Mouse (Mus musculus) forebrain, embryonic 11.5 days (tissue): ENCODE results near the gene Pla2g3. TPM values are rescaled to one million over a fixed set of nuclear protein-coding genes. Genes with fewer than 3 reads are reported as not detected.

Source experiments
- ATAC-seq: fragments of 200-750 bp; cut with Nextera tagmentation; replicated peaks from 2 replicates; pipeline ENCODE4 v1.8.0; 2017; ENCODE audit warnings: moderate TSS enrichment; ENCODE audit not compliant: low FRiP score
- DNase-seq: peaks from one replicate; pipeline ENCODE4 v3.0.0-alpha.2; 2017; ENCODE audit warnings: low spot score
- H3K27ac ChIP-seq: fragments of 300-500 bp; sonication (generic); 2 replicates; pipeline ENCODE4 v1.5.1; 2014; ENCODE audit warnings: low read depth, low read length
- H3K27me3 ChIP-seq: fragments of 300-500 bp; sonication (generic); 2 replicates; pipeline ENCODE4 v1.6.1; 2014; ENCODE audit warnings: mild to moderate bottlenecking, low read length, mixed read lengths; ENCODE audit not compliant: control insufficient read depth, insufficient read depth
- H3K36me3 ChIP-seq: fragments of 300-500 bp; sonication (generic); 2 replicates; pipeline ENCODE4 v1.6.1; 2014; ENCODE audit warnings: mild to moderate bottlenecking, low read length, moderate library complexity, mixed read lengths; ENCODE audit not compliant: control insufficient read depth, insufficient read depth
- H3K4me1 ChIP-seq: fragments of 300-500 bp; sonication (generic); replicated peaks from 2 replicates; pipeline ENCODE4 v1.6.1; 2014; ENCODE audit warnings: low read length, mixed read lengths; ENCODE audit not compliant: control insufficient read depth, insufficient read depth
- H3K4me2 ChIP-seq: fragments of 300-500 bp; sonication (generic); 2 replicates; pipeline ENCODE4 v1.6.1; 2014; ENCODE audit warnings: low read depth, mild to moderate bottlenecking, low read length, moderate library complexity, mixed read lengths; ENCODE audit not compliant: severe bottlenecking
- H3K4me3 ChIP-seq: fragments of 300-500 bp; sonication (generic); 2 replicates; pipeline ENCODE4 v1.5.1; 2014; ENCODE audit warnings: low read depth, low read length
- H3K9ac ChIP-seq: fragments of 300-500 bp; sonication (generic); 2 replicates; pipeline ENCODE4 v1.6.1; 2014; ENCODE audit warnings: low read length
- H3K9me3 ChIP-seq: fragments of 300-500 bp; sonication (generic); 2 replicates; pipeline ENCODE4 v1.6.1; 2016; ENCODE audit warnings: low read length, mixed read lengths; ENCODE audit not compliant: control insufficient read depth
- WGBS: fragments of 180-500 bp; shearing (Covaris S2); extraction: QIAGEN DNeasy Blood & Tissue Kit; methylation state at CpG from one replicate; pipeline ENCODE4 v1.1.7; 2014; 5-methylcytosine and 5-hydroxymethylcytosine counted together
- polyA plus RNA-seq: library from polyadenylated mRNA; unstranded; fragments of >200 nt; fragmentation: Nextera tagmentation; extraction: Ambion mirVana; gene quantifications from 2 replicates; pipeline ENCODE4 v1.2.1, GENCODE M21; 2014

Gene Pla2g3
- polyA plus RNA-seq, 1 experiment from 2014 or later: 0.92 TPM

DNA sequence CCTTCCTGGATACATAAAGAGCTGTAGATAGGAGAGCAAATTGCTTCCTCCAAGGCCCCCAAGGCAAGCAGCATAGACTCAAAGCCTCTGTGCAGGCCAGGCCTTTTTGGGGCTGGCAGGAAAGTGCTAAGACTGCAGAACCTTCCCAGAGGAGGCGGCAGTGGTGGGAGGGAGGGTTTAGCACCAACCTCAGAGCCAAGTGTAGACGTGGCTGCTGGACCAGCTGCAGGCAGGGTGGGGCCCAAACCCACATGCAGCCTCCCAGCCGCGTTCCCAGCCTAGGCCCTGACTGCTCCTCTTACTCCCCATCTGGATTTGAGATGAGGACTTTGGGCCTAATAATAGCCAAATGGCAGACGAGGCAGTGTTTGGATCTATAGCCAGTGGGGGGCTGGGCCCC, 54.9 kb downstream of the Pla2g3 start:
- Histone ChIP-seq H3K4me3 (no peak overlapping the region), H3K4me2 (no peak overlapping the region), H3K36me3 (no peaks in the 10 kb centered on the region), H3K9me3 (peaks cover 4% of the 10 kb centered on the region; the same call in 1 of the 2 replicates), H3K4me1 (peaks cover 8% of the 10 kb centered on the region; the same call in 1 of the 2 replicates), H3K27ac (no peak overlapping the region), H3K27me3 (no peaks in the 10 kb centered on the region), H3K9ac (no peak overlapping the region)
- 62% methylated on average over 5 of the region's 5 CpGs for WGBS
- DNase-seq (no peak), ATAC-seq (no peak)

DNA sequence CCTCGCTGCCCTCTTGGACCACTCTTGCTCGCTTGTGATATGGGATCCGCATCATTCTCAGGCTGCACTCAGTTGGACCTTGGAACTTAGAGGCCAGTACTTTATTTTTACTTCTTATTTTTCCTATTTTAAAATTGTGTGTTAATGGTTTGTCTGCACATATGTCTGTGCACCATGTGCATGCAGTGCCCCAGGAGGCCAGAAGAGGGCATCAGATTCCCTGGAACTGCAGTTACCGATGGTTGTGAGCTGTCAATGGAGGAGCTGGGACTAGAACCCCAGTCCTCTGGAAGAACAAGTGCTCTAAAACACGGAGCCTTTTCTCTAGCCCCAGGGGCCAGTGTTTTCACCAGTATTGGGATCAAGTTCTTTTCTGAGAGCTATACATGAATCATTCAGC, 56.3 kb downstream of the Pla2g3 start:
- H3K4me3 ChIP-seq: no peak overlapping the region
- DNase-seq (no peak), ATAC-seq (no peak)
- H3K9ac ChIP-seq: no peak overlapping the region
- peaks cover 4% of the 10 kb centered on the region; the same call in 1 of the 2 replicates for H3K9me3 ChIP-seq
- no peaks in the 10 kb centered on the region for H3K36me3 ChIP-seq
- H3K4me2 ChIP-seq: no peak overlapping the region
- no peak overlapping the region for H3K27ac ChIP-seq
- no peaks in the 10 kb centered on the region for H3K27me3 ChIP-seq
- WGBS: 95% methylated on average over 5 of the region's 5 CpGs
- peaks cover 3% of the 10 kb centered on the region; the same call in 1 of the 2 replicates for H3K4me1 ChIP-seq

DNA sequence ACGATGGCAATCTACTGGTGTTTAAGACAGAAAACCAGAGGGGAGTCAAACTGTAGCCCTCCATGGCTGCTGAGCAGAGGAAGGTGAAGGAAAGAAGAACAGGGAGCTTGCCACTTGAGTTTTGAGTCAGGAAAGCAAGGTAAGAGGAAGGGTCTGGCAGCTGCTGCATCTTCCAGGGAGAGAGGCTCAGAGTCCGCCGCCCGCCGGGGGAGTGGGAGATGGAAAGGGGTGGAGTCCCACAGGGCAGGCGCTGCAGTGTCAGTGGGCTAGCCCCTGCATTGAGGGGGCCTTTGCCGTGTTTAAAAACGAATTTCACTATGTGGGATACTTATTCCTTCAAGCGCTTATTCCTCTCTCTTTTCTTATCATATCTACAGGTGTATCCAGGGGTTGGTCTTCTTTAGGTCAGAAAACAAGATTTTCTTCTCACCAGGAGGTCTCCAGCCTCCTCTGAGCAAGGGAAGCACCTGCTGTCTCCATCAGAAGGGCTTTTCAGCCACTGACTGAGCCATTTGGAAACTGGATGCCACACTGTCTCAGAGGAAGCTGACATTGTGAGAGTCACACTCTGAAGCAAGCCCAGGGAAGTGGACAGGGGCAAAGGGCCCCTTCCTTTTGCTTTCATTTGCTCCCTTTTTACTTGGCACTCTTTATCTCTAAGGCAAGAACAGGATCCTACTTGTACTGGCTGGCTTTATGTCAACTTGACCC, 57.6 kb downstream of the Pla2g3 start:
- no peak overlapping the region for H3K9ac ChIP-seq
- no peak overlapping the region for H3K4me2 ChIP-seq
- ATAC-seq (no peak), DNase-seq (no peak)
- no peak overlapping the region for H3K4me3 ChIP-seq
- H3K36me3 ChIP-seq: no peaks in the 10 kb centered on the region
- WGBS: 8% methylated on average over 9 of the region's 9 CpGs
- no peak overlapping the region for H3K27ac ChIP-seq
- no peaks in the 10 kb centered on the region for H3K4me1 ChIP-seq
- no peaks in the 10 kb centered on the region for H3K27me3 ChIP-seq
- peaks cover 4% of the 10 kb centered on the region; the same call in 1 of the 2 replicates for H3K9me3 ChIP-seq

DNA sequence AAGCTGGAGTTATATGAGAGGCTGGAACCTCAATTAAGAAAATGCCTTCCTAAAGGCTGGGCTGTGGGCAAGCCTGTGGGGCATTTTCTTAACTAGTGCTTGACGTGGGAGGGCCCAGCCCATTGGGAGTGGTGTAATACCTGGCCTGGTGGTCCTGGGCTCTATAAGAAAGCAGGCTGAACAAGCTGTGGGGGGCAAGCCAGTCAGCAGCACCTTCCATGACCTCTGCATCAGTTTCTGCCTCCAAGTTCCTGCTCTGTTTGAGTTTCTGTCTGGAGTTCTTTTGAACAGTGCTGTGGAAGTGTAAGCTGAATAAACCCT, 58.1 kb downstream of the Pla2g3 start:
- no peaks in the 10 kb centered on the region for H3K27me3 ChIP-seq
- H3K27ac ChIP-seq: no peak overlapping the region
- no peaks in the 10 kb centered on the region for H3K4me1 ChIP-seq
- DNase-seq (no peak), ATAC-seq (no peak)
- no peak overlapping the region for H3K9ac ChIP-seq
- peaks cover 4% of the 10 kb centered on the region; the same call in 1 of the 2 replicates for H3K9me3 ChIP-seq
- 7% methylated on average over 1 of the region's 1 CpGs for WGBS
- H3K4me3 ChIP-seq: no peak overlapping the region
- no peak overlapping the region for H3K4me2 ChIP-seq
- no peaks in the 10 kb centered on the region for H3K36me3 ChIP-seq

DNA sequence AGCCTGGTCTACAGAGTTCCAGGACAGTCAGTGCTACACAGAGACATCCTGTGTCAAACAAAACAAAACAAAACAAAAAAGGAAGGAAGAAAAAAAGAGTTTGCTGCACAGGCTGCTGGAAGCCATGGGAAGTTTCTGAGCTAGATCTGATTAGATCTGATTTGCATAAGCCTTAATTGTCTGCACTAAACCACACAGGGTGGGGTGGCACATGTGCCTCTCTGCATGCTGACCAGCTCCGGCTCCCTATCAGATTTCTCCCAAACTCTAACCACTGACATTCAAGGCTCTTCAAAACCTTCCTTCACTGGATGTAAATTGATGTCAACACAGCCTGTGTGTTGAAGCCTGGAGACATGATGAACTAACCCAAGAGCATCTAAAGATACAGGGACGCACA, 59.0 kb downstream of the Pla2g3 start:
- ATAC-seq (no peak), DNase-seq (no peak)
- Histone ChIP-seq H3K27me3 (no peaks in the 10 kb centered on the region), H3K4me2 (no peak overlapping the region), H3K9ac (no peak overlapping the region), H3K36me3 (no peaks in the 10 kb centered on the region), H3K4me1 (no peaks in the 10 kb centered on the region), H3K27ac (no peak overlapping the region), H3K4me3 (no peak overlapping the region), H3K9me3 (peaks cover 4% of the 10 kb centered on the region; the same call in 1 of the 2 replicates)
- WGBS: 80% methylated on average over 2 of the region's 2 CpGs

DNA sequence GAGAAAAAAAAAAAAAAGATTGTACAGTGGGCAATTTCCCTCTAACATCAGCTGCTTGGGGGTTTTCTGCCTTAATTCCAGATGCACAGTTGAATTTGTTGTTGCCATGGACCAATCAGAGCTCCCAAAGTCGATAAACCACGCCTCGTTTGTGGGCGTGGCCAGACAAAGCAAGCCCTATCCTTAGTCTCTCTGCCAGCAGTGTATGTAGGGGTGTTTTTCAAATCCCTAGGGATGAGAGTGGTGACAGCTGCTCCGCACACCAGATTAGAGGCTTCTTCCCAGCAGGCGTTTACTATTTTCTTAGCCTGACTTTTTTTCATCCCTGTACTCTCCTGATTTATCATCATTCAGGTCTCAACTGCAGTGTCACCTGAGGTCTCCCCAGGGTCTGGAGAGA, 59.9 kb downstream of the Pla2g3 start:
- DNase-seq (no peak), ATAC-seq (no peak)
- Histone ChIP-seq H3K9ac (no peak overlapping the region), H3K4me3 (no peak overlapping the region), H3K27ac (no peak overlapping the region), H3K9me3 (peaks cover 4% of the 10 kb centered on the region; the same call in 1 of the 2 replicates), H3K36me3 (no peaks in the 10 kb centered on the region), H3K4me1 (no peaks in the 10 kb centered on the region), H3K4me2 (no peak overlapping the region), H3K27me3 (no peaks in the 10 kb centered on the region)
- 53% methylated on average over 6 of the region's 6 CpGs for WGBS

DNA sequence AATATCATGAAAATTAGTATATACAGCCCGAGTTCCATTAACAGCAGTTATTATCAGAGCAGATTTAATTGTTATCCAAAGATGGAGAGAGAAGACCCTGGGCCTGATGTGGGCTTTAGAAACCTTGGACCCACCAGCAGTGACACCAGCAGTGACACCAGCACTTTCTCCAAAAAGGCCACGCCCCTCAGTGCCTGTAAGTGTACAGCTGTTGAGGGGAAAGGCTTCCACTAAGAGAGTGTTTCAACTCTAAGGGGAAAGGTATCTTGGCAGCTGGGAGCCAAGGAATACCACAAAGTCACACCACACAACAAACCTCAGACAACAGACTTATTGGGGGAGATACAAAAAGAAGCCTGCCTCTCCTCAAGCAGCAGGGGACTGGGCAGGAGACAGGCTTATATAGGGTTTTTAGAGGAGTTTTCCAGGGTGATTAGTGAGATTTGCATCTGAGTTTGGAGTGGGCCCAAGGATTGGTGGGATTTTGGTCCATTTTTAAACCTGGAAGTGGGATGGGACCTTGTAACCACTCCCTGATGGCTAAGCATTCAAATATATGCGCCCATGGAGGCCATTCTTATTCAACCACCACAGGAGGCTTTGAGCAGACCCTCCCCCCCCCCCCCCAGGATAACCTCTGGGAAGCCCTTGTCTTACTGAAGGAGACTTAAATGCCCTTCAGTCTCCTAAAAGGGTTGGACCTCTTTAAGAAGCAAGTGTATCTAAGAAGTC, 60.6 kb downstream of the Pla2g3 start:
- no peaks in the 10 kb centered on the region for H3K4me1 ChIP-seq
- no peaks in the 10 kb centered on the region for H3K27me3 ChIP-seq
- H3K9me3 ChIP-seq: peaks cover 4% of the 10 kb centered on the region; the same call in 1 of the 2 replicates
- H3K9ac ChIP-seq: no peak overlapping the region
- ATAC-seq: no peak
- H3K27ac ChIP-seq: no peak overlapping the region
- no peak for DNase-seq
- no peak overlapping the region for H3K4me2 ChIP-seq
- no peak overlapping the region for H3K4me3 ChIP-seq
- WGBS: 49% methylated on average over 3 of the region's 3 CpGs
- no peaks in the 10 kb centered on the region for H3K36me3 ChIP-seq
